Comparison of ENCODE assay signal across 26 mouse cellular contexts in the genomic region with DNA sequence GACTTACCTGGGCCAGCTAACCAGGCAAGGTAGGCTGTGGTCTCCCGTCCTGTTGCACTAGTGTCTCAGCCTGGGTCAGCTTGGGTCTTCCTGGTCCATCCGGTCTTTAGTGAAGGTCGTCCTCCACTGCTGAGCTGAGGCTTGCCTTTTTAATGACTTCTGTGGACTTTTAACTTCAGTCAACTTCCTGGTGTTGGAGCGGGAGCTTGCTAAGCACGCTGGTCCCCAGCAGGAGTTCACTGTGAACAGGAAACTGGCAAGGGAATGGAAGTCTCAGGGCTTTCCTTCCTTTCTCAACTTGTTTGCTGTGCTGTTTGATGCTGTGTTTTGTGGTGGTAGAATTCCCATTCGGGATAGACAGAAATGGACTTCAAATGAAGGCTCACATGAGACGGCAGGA. TPM values are rescaled to one million over a fixed set of nuclear protein-coding genes. Genes with fewer than 3 reads are reported as not detected.
DNase-seq lines count a peak whose midpoint lies in the region; ATAC-seq and TF ChIP-seq lines count a peak whose summit lies in the region.
"Had no signal": no experiment of that assay in that cellular context is flagged by ENCODE, and none has a peak within 500 bp of the region (broad histone marks: within the 10 kb centered on the region; RNA-seq: fewer than 3 reads in every experiment).

No protein-coding gene starts in this region.

- H3K4me1 ChIP-seq in heart, adult 2 months (ENCODE audit: control insufficient read depth, insufficient read depth, low read length): peaks cover 1% of the 10 kb centered on the region; the same call in 1 of the 2 replicates
- peaks cover 11% of the 10 kb centered on the region for H3K4me1 ChIP-seq in intestine, embryonic 15.5 days (replicated peaks)
- peaks cover 25% of the 10 kb centered on the region for H3K4me1 ChIP-seq in small intestine, adult 2 months (ENCODE audit: control insufficient read depth, insufficient read depth, insufficient read length, low read length)
- H3K4me1 ChIP-seq: embryonic facial prominence, embryonic 12.5 days had no signal

- H3K9ac ChIP-seq in heart, adult 2 months (ENCODE audit: low read depth, low read length): no peak overlapping the region
- H3K9ac ChIP-seq in intestine, embryonic 15.5 days: no peak overlapping the region
- H3K9ac ChIP-seq: embryonic facial prominence, embryonic 12.5 days; forebrain, embryonic 12.5 days; forebrain, postnatal 0 days; heart, embryonic 13.5 days had no signal

- WGBS in heart, adult 2 months: 53% methylated on average over 7 of the region's 7 CpGs
- 56% methylated on average over 7 of the region's 7 CpGs for WGBS in intestine, embryonic 15.5 days
- 19% methylated on average over 7 of the region's 7 CpGs for WGBS in small intestine, adult 2 months

- no peaks in the 10 kb centered on the region for H3K27me3 ChIP-seq in heart, adult 2 months (ENCODE audit: control insufficient read depth, insufficient read depth, low read length)
- H3K27me3 ChIP-seq in intestine, embryonic 15.5 days (replicated peaks): no peaks in the 10 kb centered on the region
- no peaks in the 10 kb centered on the region for H3K27me3 ChIP-seq in small intestine, adult 2 months (ENCODE audit: control insufficient read depth, insufficient read depth, low read length)
- H3K27me3 ChIP-seq: embryonic facial prominence, embryonic 12.5 days; forebrain, embryonic 12.5 days; heart, embryonic 13.5 days had no signal

- intact Hi-C loops in heart, adult 2 months (cut with DNase I): loop anchor here (10.0 kb wide), 1 partner anchor 207 kb away; no protein-coding TSS in a partner anchor

- H3K36me3 ChIP-seq in heart, adult 2 months (ENCODE audit: control insufficient read depth, insufficient read depth, low read length): no peaks in the 10 kb centered on the region
- H3K36me3 ChIP-seq in intestine, embryonic 15.5 days: no peaks in the 10 kb centered on the region
- H3K36me3 ChIP-seq in small intestine, adult 2 months (ENCODE audit: control insufficient read depth, insufficient read depth, low read length): no peaks in the 10 kb centered on the region
- H3K36me3 ChIP-seq: embryonic facial prominence, embryonic 12.5 days had no signal

- H3K27ac ChIP-seq in heart, adult 2 months: no peak overlapping the region
- H3K27ac ChIP-seq in intestine, embryonic 15.5 days: 0 out of 2 replicates have a peak overlapping the region, but pooled peaks have one; percentile 2
- H3K27ac ChIP-seq in small intestine, adult 2 months (ENCODE audit: insufficient read depth, low read depth, low read length): peak overlapping the region; percentile 70
- H3K27ac ChIP-seq: embryonic facial prominence, embryonic 12.5 days; forebrain, embryonic 12.5 days; heart, embryonic 13.5 days had no signal

- no peaks in the 10 kb centered on the region for H3K79me2 ChIP-seq in heart, adult 2 months (replicated peaks; ENCODE audit: control insufficient read depth, insufficient read depth, low read length)

- no peak overlapping the region for H3K4me2 ChIP-seq in intestine, embryonic 15.5 days (replicated peaks)
- H3K4me2 ChIP-seq: embryonic facial prominence, embryonic 12.5 days; forebrain, embryonic 12.5 days; heart, embryonic 13.5 days had no signal

- peak; percentile 27; the same call in 1 of the 2 replicates for ATAC-seq in intestine, embryonic 15.5 days
- ATAC-seq: forebrain, postnatal 0 days had no signal

- no peaks in the 10 kb centered on the region for H3K9me3 ChIP-seq in intestine, embryonic 15.5 days
- H3K9me3 ChIP-seq: embryonic facial prominence, embryonic 12.5 days; forebrain, embryonic 12.5 days; heart, embryonic 13.5 days had no signal

- TF ChIP-seq POLR2A in heart, adult 2 months (IDR thresholded peaks at IDR 0.05; ENCODE audit: insufficient read depth, low read depth, low read length): no peak
- TF ChIP-seq POLR2A in small intestine, adult 2 months (IDR thresholded peaks at IDR 0.05; ENCODE audit: low read depth, low read length): 0 out of 2 replicates have a peak, but pooled peaks have one; percentile 26

- DNase-seq in heart, adult 11 months: peak; percentile 56
- no peak for DNase-seq in heart, adult 2 months
- peak; percentile 22 for DNase-seq in kidney, postnatal 10 days
- no peak for DNase-seq in kidney, postnatal 36 days
- DNase-seq in embryo, embryonic 9.5 days (ENCODE audit: extremely low spot score): no peak
- DNase-seq: adrenal gland, postnatal 10 days; cerebellum, adult 11 months; cerebellum, adult 8-10 months; cerebellum, postnatal 14 days; embryo, embryonic 11 days; forebrain, postnatal 0 days; gastrocnemius, postnatal 14 days; heart, postnatal 36 days had no signal

- TF ChIP-seq CTCF in heart, adult 2 months (IDR thresholded peaks at IDR 0.05): no peak
- TF ChIP-seq CTCF in small intestine, adult 2 months (IDR thresholded peaks at IDR 0.05; ENCODE audit: extremely low read depth, insufficient read length, insufficient replicate concordance, low read depth, low read length): no peak

- no peak overlapping the region for H3K4me3 ChIP-seq in heart, adult 2 months
- H3K4me3 ChIP-seq in intestine, embryonic 15.5 days (replicated peaks): no peak overlapping the region
- H3K4me3 ChIP-seq in small intestine, adult 2 months (ENCODE audit: low read depth, low read length): peak overlapping the region; percentile 25; the same call in 1 of the 2 replicates
- H3K4me3 ChIP-seq: embryonic facial prominence, embryonic 12.5 days; forebrain, embryonic 12.5 days; heart, embryonic 13.5 days had no signal

- no peak for TF ChIP-seq EP300 in heart, adult 2 months (IDR thresholded peaks at IDR 0.05; ENCODE audit: insufficient read depth, low read depth, low read length)

RNA-seq across cellular contexts. Expression of gene Armh2, which starts 23.4 kb away (rescaled TPM):
- not detected for total RNA-seq in heart, adult 2 months (2021)
- polyA plus RNA-seq in heart, adult 2 months (2012; rRNA removed): not detected in 2 replicates
- polyA plus RNA-seq in intestine, embryonic 15.5 days (2015; fragmentation: Nextera tagmentation; extraction: Ambion mirVana): not detected in 2 replicates
- polyA plus RNA-seq in small intestine, adult 2 months (2012; rRNA removed): not detected in 2 replicates
- total RNA-seq: adrenal gland, postnatal 10 days; adrenal gland, postnatal 4 days; common myeloid progenitor, adult 5-6 weeks; gastrocnemius, adult 18-20 months; gastrocnemius, postnatal 14 days; heart, postnatal 36 days; MEL had no signal
- polyA plus RNA-seq: C2C12; embryonic facial prominence, embryonic 12.5 days; forebrain, embryonic 12.5 days; forebrain, postnatal 0 days; gonadal fat pad, adult 2 months; heart, embryonic 13.5 days; heart, postnatal 0 days; hindbrain, embryonic 11.5 days had no signal

RNA-seq across cellular contexts. Expression of gene Gmnn, which starts 44.0 kb away (rescaled TPM):
- total RNA-seq in heart, adult 2 months (2021): 10 to 100 TPM; 45.9 to 72.3 TPM
- 12.9 and 18.4 TPM in 2 replicates for polyA plus RNA-seq in heart, adult 2 months (2012; rRNA removed)
- polyA plus RNA-seq in intestine, embryonic 15.5 days (2015; fragmentation: Nextera tagmentation; extraction: Ambion mirVana): 106 and 115 TPM in 2 replicates
- 0.84 and 2.4 TPM in 2 replicates for polyA plus RNA-seq in small intestine, adult 2 months (2012; rRNA removed)

Comparison
In these comparisons a context has a peak if more than half of its experiments do, and no peak if none do; other contexts are left out.
1. DNase-seq: peak in heart, adult 11 months (single experiment) and kidney, postnatal 10 days (single experiment); none in heart, adult 2 months (0 of 2), kidney, postnatal 36 days (0 of 2) and embryo, embryonic 9.5 days (single experiment).